Mouse (Mus musculus): ENCODE measurements around the gene Ccnt2. TPM values are rescaled to one million over a fixed set of nuclear protein-coding genes. Genes with fewer than 3 reads are reported as not detected.

Gene Ccnt2
- polyA plus RNA-seq, 1 experiment from 2014 or later = 104 TPM

- no peak overlapping the region for H3K4me3 ChIP-seq (replicated peaks; ENCODE audit: low read depth, low read length)
- 0 out of 2 replicates have a peak, but pooled peaks cover 2% of the 10 kb centered on the region for H3K36me3 ChIP-seq (ENCODE audit: control insufficient read depth, insufficient read depth, low read length)
- no peaks in the 10 kb centered on the region for H3K27me3 ChIP-seq (ENCODE audit: control insufficient read depth, insufficient read depth, low read length)
- ATAC-seq (ENCODE audit: low FRiP score, low TSS enrichment) = no peak
- H3K27ac ChIP-seq (replicated peaks; ENCODE audit: low read depth, low read length) = no peak overlapping the region
- H3K9ac ChIP-seq (replicated peaks; ENCODE audit: low read length) = no peak overlapping the region
- DNase-seq = no peak
- no peaks in the 10 kb centered on the region for H3K9me3 ChIP-seq (ENCODE audit: control insufficient read depth, low read length)
- WGBS = 90% methylated on average over 3 of the region's 3 CpGs
- H3K4me1 ChIP-seq (ENCODE audit: control insufficient read depth, insufficient read depth, low read length) = peaks cover 32% of the 10 kb centered on the region
- H3K4me2 ChIP-seq (ENCODE audit: low read length) = no peak overlapping the region
Measured at GRCm38 (mm10) chr1:127778611-127779010, 4.6 kb downstream of the Ccnt2 start.

- H3K4me1 ChIP-seq (ENCODE audit: control insufficient read depth, insufficient read depth, low read length) = peaks cover 29% of the 10 kb centered on the region
- 34% methylated on average over 3 of the region's 3 CpGs for WGBS
Measured at GRCm38 (mm10) chr1:127780142-127780541, 6.2 kb downstream of the Ccnt2 start.

GRCm38 (mm10) chr1:127780849-127781248, 6.9 kb downstream of the Ccnt2 start:
- ATAC-seq (ENCODE audit: low FRiP score, low TSS enrichment) (no peak), DNase-seq (no peak)
- no peak overlapping the region for H3K4me2 ChIP-seq (ENCODE audit: low read length)
- H3K36me3 ChIP-seq (ENCODE audit: control insufficient read depth, insufficient read depth, low read length) = 0 out of 2 replicates have a peak, but pooled peaks cover 2% of the 10 kb centered on the region
- H3K9ac ChIP-seq (replicated peaks; ENCODE audit: low read length) = no peak overlapping the region
- no peak overlapping the region for H3K4me3 ChIP-seq (replicated peaks; ENCODE audit: low read depth, low read length)
- no peaks in the 10 kb centered on the region for H3K27me3 ChIP-seq (ENCODE audit: control insufficient read depth, insufficient read depth, low read length)
- peaks cover 25% of the 10 kb centered on the region for H3K4me1 ChIP-seq (ENCODE audit: control insufficient read depth, insufficient read depth, low read length)
- no peak overlapping the region for H3K27ac ChIP-seq (replicated peaks; ENCODE audit: low read depth, low read length)
- WGBS = 67% methylated on average over 2 of the region's 2 CpGs
- H3K9me3 ChIP-seq (ENCODE audit: control insufficient read depth, low read length) = no peaks in the 10 kb centered on the region

More at GRCm38 (mm10) chr1:127780142-127780541, 6.2 kb downstream of the Ccnt2 start:
- H3K27me3 ChIP-seq (ENCODE audit: control insufficient read depth, insufficient read depth, low read length) = no peaks in the 10 kb centered on the region
- no peak overlapping the region for H3K27ac ChIP-seq (replicated peaks; ENCODE audit: low read depth, low read length)
- H3K9ac ChIP-seq (replicated peaks; ENCODE audit: low read length) = no peak overlapping the region
- no peak for ATAC-seq (ENCODE audit: low FRiP score, low TSS enrichment)
- H3K36me3 ChIP-seq (ENCODE audit: control insufficient read depth, insufficient read depth, low read length) = 0 out of 2 replicates have a peak, but pooled peaks cover 2% of the 10 kb centered on the region
- H3K4me3 ChIP-seq (replicated peaks; ENCODE audit: low read depth, low read length) = no peak overlapping the region
- DNase-seq = no peak
- H3K9me3 ChIP-seq (ENCODE audit: control insufficient read depth, low read length) = no peaks in the 10 kb centered on the region
- H3K4me2 ChIP-seq (ENCODE audit: low read length) = no peak overlapping the region

GRCm38 (mm10) chr1:127783862-127784261, 9.9 kb downstream of the Ccnt2 start:
- H3K9me3 ChIP-seq (ENCODE audit: control insufficient read depth, low read length) = no peaks in the 10 kb centered on the region
- no peak overlapping the region for H3K27ac ChIP-seq (replicated peaks; ENCODE audit: low read depth, low read length)
- H3K27me3 ChIP-seq (ENCODE audit: control insufficient read depth, insufficient read depth, low read length) = no peaks in the 10 kb centered on the region
- peaks cover 13% of the 10 kb centered on the region; the same call in 1 of the 2 replicates for H3K4me1 ChIP-seq (ENCODE audit: control insufficient read depth, insufficient read depth, low read length)
- H3K4me3 ChIP-seq (replicated peaks; ENCODE audit: low read depth, low read length) = no peak overlapping the region
- DNase-seq = no peak
- H3K36me3 ChIP-seq (ENCODE audit: control insufficient read depth, insufficient read depth, low read length) = 0 out of 2 replicates have a peak, but pooled peaks cover 2% of the 10 kb centered on the region
- H3K4me2 ChIP-seq (ENCODE audit: low read length) = no peak overlapping the region
- no peak for ATAC-seq (ENCODE audit: low FRiP score, low TSS enrichment)
- no peak overlapping the region for H3K9ac ChIP-seq (replicated peaks; ENCODE audit: low read length)

GRCm38 (mm10) chr1:127785882-127786281, 11.9 kb downstream of the Ccnt2 start:
- no peak for DNase-seq
- Histone ChIP-seq H3K9me3 (ENCODE audit: control insufficient read depth, low read length) (no peaks in the 10 kb centered on the region), H3K4me3 (replicated peaks; ENCODE audit: low read depth, low read length) (no peak overlapping the region), H3K27me3 (ENCODE audit: control insufficient read depth, insufficient read depth, low read length) (no peaks in the 10 kb centered on the region), H3K4me1 (ENCODE audit: control insufficient read depth, insufficient read depth, low read length) (peaks cover 11% of the 10 kb centered on the region; the same call in 1 of the 2 replicates), H3K27ac (replicated peaks; ENCODE audit: low read depth, low read length) (no peak overlapping the region), H3K9ac (replicated peaks; ENCODE audit: low read length) (no peak overlapping the region), H3K36me3 (ENCODE audit: control insufficient read depth, insufficient read depth, low read length) (no peaks in the 10 kb centered on the region), H3K4me2 (ENCODE audit: low read length) (no peak overlapping the region)
- no peak for ATAC-seq (ENCODE audit: low FRiP score, low TSS enrichment)
- WGBS = 92% methylated on average over 1 of the region's 1 CpGs

- no peak overlapping the region for H3K9ac ChIP-seq (replicated peaks; ENCODE audit: low read length)
- DNase-seq = no peak
- H3K36me3 ChIP-seq (ENCODE audit: control insufficient read depth, insufficient read depth, low read length) = peaks cover 10% of the 10 kb centered on the region; the same call in 1 of the 2 replicates
- no peaks in the 10 kb centered on the region for H3K9me3 ChIP-seq (ENCODE audit: control insufficient read depth, low read length)
- 88% methylated on average over 6 of the region's 6 CpGs for WGBS
- ATAC-seq (ENCODE audit: low FRiP score, low TSS enrichment) = no peak
- H3K27me3 ChIP-seq (ENCODE audit: control insufficient read depth, insufficient read depth, low read length) = no peaks in the 10 kb centered on the region
- H3K27ac ChIP-seq (replicated peaks; ENCODE audit: low read depth, low read length) = no peak overlapping the region
- H3K4me2 ChIP-seq (ENCODE audit: low read length) = no peak overlapping the region
- H3K4me1 ChIP-seq (ENCODE audit: control insufficient read depth, insufficient read depth, low read length) = 0 out of 2 replicates have a peak, but pooled peaks cover 3% of the 10 kb centered on the region
- H3K4me3 ChIP-seq (replicated peaks; ENCODE audit: low read depth, low read length) = no peak overlapping the region
Measured at GRCm38 (mm10) chr1:127788943-127789342, 15.0 kb downstream of the Ccnt2 start.

- no peak for DNase-seq
- no peak overlapping the region for H3K4me2 ChIP-seq (ENCODE audit: low read length)
- H3K9me3 ChIP-seq (ENCODE audit: control insufficient read depth, low read length) = no peaks in the 10 kb centered on the region
- no peaks in the 10 kb centered on the region for H3K4me1 ChIP-seq (ENCODE audit: control insufficient read depth, insufficient read depth, low read length)
- ATAC-seq (ENCODE audit: low FRiP score, low TSS enrichment) = no peak
- 95% methylated on average over 1 of the region's 1 CpGs for WGBS
- H3K27me3 ChIP-seq (ENCODE audit: control insufficient read depth, insufficient read depth, low read length) = no peaks in the 10 kb centered on the region
- H3K27ac ChIP-seq (replicated peaks; ENCODE audit: low read depth, low read length) = no peak overlapping the region
- H3K4me3 ChIP-seq (replicated peaks; ENCODE audit: low read depth, low read length) = no peak overlapping the region
- H3K9ac ChIP-seq (replicated peaks; ENCODE audit: low read length) = no peak overlapping the region
- peaks cover 19% of the 10 kb centered on the region for H3K36me3 ChIP-seq (ENCODE audit: control insufficient read depth, insufficient read depth, low read length)
Measured at GRCm38 (mm10) chr1:127793459-127793858, 19.5 kb downstream of the Ccnt2 start.

GRCm38 (mm10) chr1:127795087-127795769, 21.3 kb downstream of the Ccnt2 start:
- no peak for DNase-seq
- ATAC-seq (ENCODE audit: low FRiP score, low TSS enrichment) = no peak
- no peaks in the 10 kb centered on the region for H3K9me3 ChIP-seq (ENCODE audit: control insufficient read depth, low read length)
- H3K27me3 ChIP-seq (ENCODE audit: control insufficient read depth, insufficient read depth, low read length) = no peaks in the 10 kb centered on the region
- no peak overlapping the region for H3K4me2 ChIP-seq (ENCODE audit: low read length)
- H3K4me3 ChIP-seq (replicated peaks; ENCODE audit: low read depth, low read length) = no peak overlapping the region
- WGBS = 90% methylated on average over 6 of the region's 6 CpGs
- no peak overlapping the region for H3K27ac ChIP-seq (replicated peaks; ENCODE audit: low read depth, low read length)
- no peaks in the 10 kb centered on the region for H3K4me1 ChIP-seq (ENCODE audit: control insufficient read depth, insufficient read depth, low read length)
- H3K36me3 ChIP-seq (ENCODE audit: control insufficient read depth, insufficient read depth, low read length) = peaks cover 34% of the 10 kb centered on the region
- H3K9ac ChIP-seq (replicated peaks; ENCODE audit: low read length) = no peak overlapping the region

GRCm38 (mm10) chr1:127796341-127796740, 22.4 kb downstream of the Ccnt2 start:
- DNase-seq (no peak), ATAC-seq (ENCODE audit: low FRiP score, low TSS enrichment) (no peak)
- Histone ChIP-seq H3K4me1 (ENCODE audit: control insufficient read depth, insufficient read depth, low read length) (no peaks in the 10 kb centered on the region), H3K36me3 (ENCODE audit: control insufficient read depth, insufficient read depth, low read length) (peaks cover 39% of the 10 kb centered on the region), H3K27me3 (ENCODE audit: control insufficient read depth, insufficient read depth, low read length) (no peaks in the 10 kb centered on the region), H3K27ac (replicated peaks; ENCODE audit: low read depth, low read length) (no peak overlapping the region), H3K9me3 (ENCODE audit: control insufficient read depth, low read length) (no peaks in the 10 kb centered on the region), H3K4me2 (ENCODE audit: low read length) (no peak overlapping the region), H3K4me3 (replicated peaks; ENCODE audit: low read depth, low read length) (no peak overlapping the region), H3K9ac (replicated peaks; ENCODE audit: low read length) (no peak overlapping the region)
- 85% methylated on average over 4 of the region's 4 CpGs for WGBS

All from midbrain, embryonic 14.5 days (tissue).